Mouse (Mus musculus) liver, embryonic 14.5 days (tissue): ENCODE data around the gene Abi1. TPM values are rescaled to one million over a fixed set of nuclear protein-coding genes. Genes with fewer than 3 reads are reported as not detected.
"Not testable (repeated sequence)": the region's sequence is repeated elsewhere in the genome, so short reads cannot be mapped to it uniquely, and the experiment has no call there.

Source experiments
- ATAC-seq: fragments of 200-750 bp; cut with Nextera tagmentation; 2 replicates; pipeline ENCODE4 v1.8.0; 2017; ENCODE audit warnings: moderate number of reproducible peaks, mild to moderate bottlenecking, moderate library complexity; ENCODE audit not compliant: insufficient read depth
- DNase-seq, 3 experiments: peaks; one replicate each; pipeline ENCODE4 v3.0.0-alpha.2; 2012 to 2013; ENCODE audit warnings: low read depth in 3 of 3, low spot score in 3 of 3
- H3K27ac ChIP-seq: fragments of 300-500 bp; sonication (generic); 2 replicates; pipeline ENCODE4 v1.5.1; 2014; ENCODE audit warnings: moderate library complexity, mild to moderate bottlenecking, control low read depth, inconsistent platforms
- H3K27me3 ChIP-seq: fragments of 300-500 bp; sonication (generic); 2 replicates; pipeline ENCODE4 v1.6.1; 2014; ENCODE audit warnings: mild to moderate bottlenecking, low read length, moderate library complexity; ENCODE audit not compliant: control insufficient read depth, insufficient read depth
- H3K36me3 ChIP-seq: fragments of 300-500 bp; sonication (generic); replicated peaks from 2 replicates; pipeline ENCODE4 v1.6.1; 2014; ENCODE audit warnings: low read depth; ENCODE audit not compliant: control insufficient read depth, insufficient read depth
- H3K4me1 ChIP-seq, 2 experiments: fragments of 200-500 bp in 1 of 2; fragments of 300-500 bp in 1 of 2; sonication (generic) in 1 of 2; replicated peaks; 2 replicates each; pipeline ENCODE4 v1.6.1; 2012 to 2014; ENCODE audit warnings: antibody characterized with exemption in 1 of 2, inconsistent platforms in 1 of 2, low read length in 1 of 2; ENCODE audit not compliant: control insufficient read depth in 2 of 2, insufficient read depth in 2 of 2
- H3K4me2 ChIP-seq: fragments of 300-500 bp; sonication (generic); 2 replicates; pipeline ENCODE4 v1.6.1; 2014; ENCODE audit warnings: low read depth, mild to moderate bottlenecking, control low read depth, moderate library complexity
- H3K4me3 ChIP-seq, 2 experiments: fragments of 200-500 bp in 1 of 2; fragments of 300-500 bp in 1 of 2; sonication (generic) in 1 of 2; 2 replicates each; pipeline ENCODE4 v1.5.1; 2012 to 2014; ENCODE audit warnings: low read depth in 2 of 2, low read length in 2 of 2, mild to moderate bottlenecking in 2 of 2, control low read depth in 1 of 2, inconsistent platforms in 1 of 2, moderate library complexity in 1 of 2; ENCODE audit not compliant: insufficient read depth in 1 of 2
- H3K9ac ChIP-seq: fragments of 300-500 bp; sonication (generic); replicated peaks from 2 replicates; pipeline ENCODE4 v1.6.1; 2014; ENCODE audit warnings: mild to moderate bottlenecking, control low read depth, moderate library complexity
- H3K9me3 ChIP-seq: fragments of 300-500 bp; sonication (generic); 2 replicates; pipeline ENCODE4 v1.6.1; 2016; ENCODE audit warnings: low read length, mixed read lengths; ENCODE audit not compliant: control insufficient read depth
- CTCF ChIP-seq: IDR thresholded peaks from 2 replicates; pipeline ENCODE4 v1.5.1; 2016; ENCODE audit warnings: antibody characterized with exemption, low read depth, control low read depth
- EP300 ChIP-seq: IDR thresholded peaks from 2 replicates; pipeline ENCODE4 v1.6.1; 2016; ENCODE audit warnings: antibody characterized with exemption, low read depth
- WGBS: fragments of 180-500 bp; shearing (Covaris S2); extraction: QIAGEN DNeasy Blood & Tissue Kit; methylation state at CpG from one replicate; pipeline ENCODE4 v1.1.7; 2014; ENCODE audit not compliant: insufficient replicate concordance; 5-methylcytosine and 5-hydroxymethylcytosine counted together
- polyA plus RNA-seq, 2 experiments: library from polyadenylated mRNA; depleted of rRNA in 1 of 2; stranded (reverse) in 1 of 2; unstranded in 1 of 2; fragments of >200 nt; fragmentation: Nextera tagmentation in 1 of 2; extraction: Ambion mirVana in 1 of 2; gene quantifications; 2 replicates each; pipeline versions ENCODE4 v1.2.1 to v1.2.3; 2012 to 2014

Gene Abi1
- polyA plus RNA-seq, 2 experiments = 14.8 to 22.4 TPM

- no peak overlapping the region for H3K4me3 ChIP-seq
- no peak overlapping the region for H3K27ac ChIP-seq
- DNase-seq = no peak
- H3K9ac ChIP-seq = no peak overlapping the region
- 90% methylated on average over 1 of the region's 1 CpGs for WGBS
- H3K36me3 ChIP-seq = peaks cover 16% of the 10 kb centered on the region
- TF ChIP-seq CTCF (no peak), EP300 (no peak)
- H3K9me3 ChIP-seq = no peaks in the 10 kb centered on the region
- H3K4me1 ChIP-seq = no peaks in the 10 kb centered on the region
- H3K27me3 ChIP-seq = no peaks in the 10 kb centered on the region
- no peak for ATAC-seq
- H3K4me2 ChIP-seq = no peak overlapping the region
Observed at GRCm38 (mm10) chr2:22933556-22933955, 106.5 kb downstream of the Abi1 start.

GRCm38 (mm10) chr2:22928259-22928658, 111.8 kb downstream of the Abi1 start:
- Histone ChIP-seq H3K9ac (no peak overlapping the region), H3K4me2 (no peak overlapping the region), H3K4me1 (no peaks in the 10 kb centered on the region), H3K27ac (no peak overlapping the region), H3K27me3 (no peaks in the 10 kb centered on the region), H3K9me3 (no peaks in the 10 kb centered on the region), H3K36me3 (peaks cover 11% of the 10 kb centered on the region), H3K4me3 (no peak overlapping the region)
- DNase-seq (no peak), ATAC-seq (no peak)
- TF ChIP-seq EP300 = no peak
- TF ChIP-seq CTCF = no peak
- WGBS = 79% methylated on average over 2 of the region's 2 CpGs

- 72% methylated on average over 2 of the region's 3 CpGs for WGBS
Observed at GRCm38 (mm10) chr2:22925911-22926310, 114.1 kb downstream of the Abi1 start.

GRCm38 (mm10) chr2:22918651-22919050, 121.4 kb downstream of the Abi1 start:
- Histone ChIP-seq H3K36me3 (peaks cover 15% of the 10 kb centered on the region), H3K4me1 (no peaks in the 10 kb centered on the region), H3K4me3 (no peak overlapping the region), H3K4me2 (no peak overlapping the region), H3K27ac (no peak overlapping the region), H3K9me3 (no peaks in the 10 kb centered on the region), H3K9ac (no peak overlapping the region), H3K27me3 (no peaks in the 10 kb centered on the region)
- ATAC-seq (no peak), DNase-seq (no peak)
- TF ChIP-seq CTCF = no peak
- TF ChIP-seq EP300 = no peak
- WGBS = 65% methylated on average over 2 of the region's 2 CpGs

More at GRCm38 (mm10) chr2:22925911-22926310, 114.1 kb downstream of the Abi1 start:
- not testable (repeated sequence) for H3K9ac ChIP-seq, H3K27ac ChIP-seq, ATAC-seq, H3K36me3 ChIP-seq, DNase-seq, H3K4me2 ChIP-seq, H3K4me3 ChIP-seq, H3K27me3 ChIP-seq, H3K9me3 ChIP-seq, H3K4me1 ChIP-seq

- H3K9ac ChIP-seq = no peak overlapping the region
- ATAC-seq (no peak), DNase-seq (no peak)
- TF ChIP-seq CTCF (no peak), EP300 (no peak)
- no peaks in the 10 kb centered on the region for H3K27me3 ChIP-seq
- no peak overlapping the region for H3K4me3 ChIP-seq
- no peak overlapping the region for H3K4me2 ChIP-seq
- H3K36me3 ChIP-seq = peaks cover 21% of the 10 kb centered on the region
- no peak overlapping the region for H3K27ac ChIP-seq
- no peaks in the 10 kb centered on the region for H3K9me3 ChIP-seq
- H3K4me1 ChIP-seq = no peaks in the 10 kb centered on the region
- 81% methylated on average over 3 of the region's 3 CpGs for WGBS
Observed at GRCm38 (mm10) chr2:22914421-22914820, 125.6 kb downstream of the Abi1 start.
